Mouse (Mus musculus): ENCODE results near the gene Magoh. TPM values are rescaled to one million over a fixed set of nuclear protein-coding genes. Genes with fewer than 3 reads are reported as not detected.

Gene Magoh
- polyA plus RNA-seq, 1 experiment from 2014 or later, result 88.9 TPM

GRCm38 (mm10) chr4:107923803-107924194 is 44.2 kb downstream of the Magoh start:
- Histone ChIP-seq H3K4me1 (replicated peaks) (peaks cover 21% of the 10 kb centered on the region), H3K36me3 (no peaks in the 10 kb centered on the region), H3K4me2 (peak overlapping the region; percentile 81), H3K9ac (no peak overlapping the region), H3K27ac (peak overlapping the region; percentile 76), H3K9me3 (replicated peaks) (no peaks in the 10 kb centered on the region), H3K27me3 (no peaks in the 10 kb centered on the region), H3K4me3 (peak overlapping the region; percentile 80)
- 47% methylated on average over 7 of the region's 7 CpGs for WGBS
- 0 out of 2 replicates have a peak, but pooled peaks have one; percentile 11 for ATAC-seq (replicated peaks; ENCODE audit: insufficient number of reproducible peaks, insufficient read depth, low FRiP score, low read depth)

- WGBS, result 58% methylated on average over 2 of the region's 2 CpGs
- no peaks in the 10 kb centered on the region for H3K9me3 ChIP-seq (replicated peaks)
- 0 out of 2 replicates have a peak, but pooled peaks cover 3% of the 10 kb centered on the region for H3K27me3 ChIP-seq
- no peak overlapping the region for H3K27ac ChIP-seq
- no peak overlapping the region for H3K4me2 ChIP-seq
- no peak overlapping the region for H3K9ac ChIP-seq
- H3K4me3 ChIP-seq, result no peak overlapping the region
- no peak for ATAC-seq (replicated peaks; ENCODE audit: insufficient number of reproducible peaks, insufficient read depth, low FRiP score, low read depth)
- no peaks in the 10 kb centered on the region for H3K36me3 ChIP-seq
- H3K4me1 ChIP-seq (replicated peaks), result no peaks in the 10 kb centered on the region
Measured at GRCm38 (mm10) chr4:107928269-107928668, 48.7 kb downstream of the Magoh start.

GRCm38 (mm10) chr4:107928726-107929125 is 49.2 kb downstream of the Magoh start:
- ATAC-seq (replicated peaks; ENCODE audit: insufficient number of reproducible peaks, insufficient read depth, low FRiP score, low read depth), result no peak
- no peaks in the 10 kb centered on the region for H3K36me3 ChIP-seq
- H3K9me3 ChIP-seq (replicated peaks), result no peaks in the 10 kb centered on the region
- no peak overlapping the region for H3K4me3 ChIP-seq
- 0 out of 2 replicates have a peak, but pooled peaks cover 3% of the 10 kb centered on the region for H3K27me3 ChIP-seq
- 76% methylated on average over 2 of the region's 2 CpGs for WGBS
- no peak overlapping the region for H3K27ac ChIP-seq
- H3K4me1 ChIP-seq (replicated peaks), result no peaks in the 10 kb centered on the region
- no peak overlapping the region for H3K4me2 ChIP-seq
- no peak overlapping the region for H3K9ac ChIP-seq

- 65% methylated on average over 3 of the region's 3 CpGs for WGBS
- Histone ChIP-seq H3K4me2 (no peak overlapping the region), H3K27me3 (0 out of 2 replicates have a peak, but pooled peaks cover 3% of the 10 kb centered on the region), H3K36me3 (no peaks in the 10 kb centered on the region), H3K4me1 (replicated peaks) (no peaks in the 10 kb centered on the region), H3K4me3 (no peak overlapping the region), H3K9me3 (replicated peaks) (no peaks in the 10 kb centered on the region), H3K27ac (no peak overlapping the region), H3K9ac (no peak overlapping the region)
- no peak for ATAC-seq (replicated peaks; ENCODE audit: insufficient number of reproducible peaks, insufficient read depth, low FRiP score, low read depth)
Measured at GRCm38 (mm10) chr4:107931453-107931852, 51.9 kb downstream of the Magoh start.

- WGBS, result 77% methylated on average over 8 of the region's 8 CpGs
- H3K9me3 ChIP-seq (replicated peaks), result no peaks in the 10 kb centered on the region
- H3K36me3 ChIP-seq, result no peaks in the 10 kb centered on the region
- H3K4me1 ChIP-seq (replicated peaks), result no peaks in the 10 kb centered on the region
- no peak overlapping the region for H3K27ac ChIP-seq
- no peak for ATAC-seq (replicated peaks; ENCODE audit: insufficient number of reproducible peaks, insufficient read depth, low FRiP score, low read depth)
- H3K4me2 ChIP-seq, result no peak overlapping the region
- no peak overlapping the region for H3K4me3 ChIP-seq
- 0 out of 2 replicates have a peak, but pooled peaks cover 3% of the 10 kb centered on the region for H3K27me3 ChIP-seq
- H3K9ac ChIP-seq, result no peak overlapping the region
Measured at GRCm38 (mm10) chr4:107933239-107933638, 53.7 kb downstream of the Magoh start.

- no peak for ATAC-seq (replicated peaks; ENCODE audit: insufficient number of reproducible peaks, insufficient read depth, low FRiP score, low read depth)
Measured at GRCm38 (mm10) chr4:107935254-107935653, 55.7 kb downstream of the Magoh start.

More at GRCm38 (mm10) chr4:107935254-107935653, 55.7 kb downstream of the Magoh start:
- Histone ChIP-seq H3K9me3 (replicated peaks) (no peaks in the 10 kb centered on the region), H3K4me3 (no peak overlapping the region), H3K4me1 (replicated peaks) (no peaks in the 10 kb centered on the region), H3K27me3 (0 out of 2 replicates have a peak, but pooled peaks cover 3% of the 10 kb centered on the region), H3K27ac (no peak overlapping the region), H3K4me2 (no peak overlapping the region), H3K9ac (no peak overlapping the region), H3K36me3 (no peaks in the 10 kb centered on the region)
- 56% methylated on average over 3 of the region's 3 CpGs for WGBS

Other genes starting within 250 kb of the Magoh start
- not detected in 2 replicates for gene Dmrtb1, start 195.5 kb upstream of the Magoh start, polyA plus RNA-seq (2015; fragmentation: Nextera tagmentation; extraction: Ambion mirVana)
- 0.48 and 1.6 TPM in 2 replicates for gene Lrp8, start 77.5 kb upstream of the Magoh start, polyA plus RNA-seq (2015; fragmentation: Nextera tagmentation; extraction: Ambion mirVana)
- 91.2 and 97.0 TPM in 2 replicates for gene 0610037L13Rik, start 10.1 kb downstream of the Magoh start, polyA plus RNA-seq (2015; fragmentation: Nextera tagmentation; extraction: Ambion mirVana)
- gene Cpt2, start 43.9 kb downstream of the Magoh start, polyA plus RNA-seq (2015; fragmentation: Nextera tagmentation; extraction: Ambion mirVana), result 54.0 and 55.1 TPM in 2 replicates
- 0.05 TPM in 2 replicates for gene Slc1a7, start 88.6 kb downstream of the Magoh start, polyA plus RNA-seq (2015; fragmentation: Nextera tagmentation; extraction: Ambion mirVana)
- 0.26 and 0.51 TPM in 2 replicates for gene Podn, start 216.7 kb downstream of the Magoh start, polyA plus RNA-seq (2015; fragmentation: Nextera tagmentation; extraction: Ambion mirVana)

Measured in heart, embryonic 15.5 days (tissue).